Mouse (Mus musculus): ENCODE results near the gene Vps18. TPM values are rescaled to one million over a fixed set of nuclear protein-coding genes. Genes with fewer than 3 reads are reported as not detected.
A peak's percentile ranks its signal among the peaks of the same experiment; 100 is the strongest.

The Vps18 gene
- polyA plus RNA-seq, 1 experiment from 2014 or later = 20.9 TPM

GRCm38 (mm10) chr2:119262978-119263377 is 25.6 kb upstream of the Vps18 start:
- no peak overlapping the region for H3K27ac ChIP-seq
- WGBS = 19% methylated on average over 8 of the region's 8 CpGs
- H3K27me3 ChIP-seq (replicated peaks) = no peaks in the 10 kb centered on the region
- H3K9ac ChIP-seq = 0 out of 2 replicates have a peak overlapping the region, but pooled peaks have one; percentile 1
- no peaks in the 10 kb centered on the region for H3K36me3 ChIP-seq
- peak; percentile 83 for ATAC-seq
- peak overlapping the region; percentile 31; the same call in 1 of the 2 replicates for H3K4me2 ChIP-seq (replicated peaks)
- H3K4me1 ChIP-seq (replicated peaks) = peaks cover 4% of the 10 kb centered on the region; the same call in 1 of the 2 replicates
- no peak overlapping the region for H3K4me3 ChIP-seq (replicated peaks)
- H3K9me3 ChIP-seq = no peaks in the 10 kb centered on the region

DNA sequence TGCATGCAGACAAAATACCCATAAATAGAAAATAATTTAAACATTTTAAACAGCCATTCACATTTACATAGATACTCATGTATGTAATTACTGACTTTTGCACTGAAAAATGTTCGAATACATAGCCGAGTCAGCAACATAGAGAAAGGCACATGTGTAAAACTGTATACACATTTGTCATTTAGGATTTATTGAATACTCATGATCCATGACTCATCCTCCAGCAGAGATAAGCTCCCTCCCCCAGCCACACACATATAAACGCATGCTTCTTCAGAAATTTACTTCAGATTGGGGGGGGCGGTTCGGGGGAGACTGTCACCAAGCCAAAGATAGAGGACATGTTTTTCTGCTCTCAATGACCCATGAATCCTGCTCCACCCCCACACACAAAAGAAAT is 24.7 kb upstream of the Vps18 start:
- no peak for ATAC-seq
- H3K9me3 ChIP-seq = no peaks in the 10 kb centered on the region
- no peak overlapping the region for H3K4me3 ChIP-seq (replicated peaks)
- no peak overlapping the region for H3K27ac ChIP-seq
- H3K4me2 ChIP-seq (replicated peaks) = no peak overlapping the region
- peaks cover 4% of the 10 kb centered on the region; the same call in 1 of the 2 replicates for H3K4me1 ChIP-seq (replicated peaks)
- no peaks in the 10 kb centered on the region for H3K36me3 ChIP-seq
- 62% methylated on average over 5 of the region's 5 CpGs for WGBS
- H3K27me3 ChIP-seq (replicated peaks) = no peaks in the 10 kb centered on the region
- no peak overlapping the region for H3K9ac ChIP-seq

GRCm38 (mm10) chr2:119270286-119270642 is 18.3 kb upstream of the Vps18 start:
- WGBS = 49% methylated on average over 9 of the region's 9 CpGs
- no peak overlapping the region for H3K9ac ChIP-seq

DNA sequence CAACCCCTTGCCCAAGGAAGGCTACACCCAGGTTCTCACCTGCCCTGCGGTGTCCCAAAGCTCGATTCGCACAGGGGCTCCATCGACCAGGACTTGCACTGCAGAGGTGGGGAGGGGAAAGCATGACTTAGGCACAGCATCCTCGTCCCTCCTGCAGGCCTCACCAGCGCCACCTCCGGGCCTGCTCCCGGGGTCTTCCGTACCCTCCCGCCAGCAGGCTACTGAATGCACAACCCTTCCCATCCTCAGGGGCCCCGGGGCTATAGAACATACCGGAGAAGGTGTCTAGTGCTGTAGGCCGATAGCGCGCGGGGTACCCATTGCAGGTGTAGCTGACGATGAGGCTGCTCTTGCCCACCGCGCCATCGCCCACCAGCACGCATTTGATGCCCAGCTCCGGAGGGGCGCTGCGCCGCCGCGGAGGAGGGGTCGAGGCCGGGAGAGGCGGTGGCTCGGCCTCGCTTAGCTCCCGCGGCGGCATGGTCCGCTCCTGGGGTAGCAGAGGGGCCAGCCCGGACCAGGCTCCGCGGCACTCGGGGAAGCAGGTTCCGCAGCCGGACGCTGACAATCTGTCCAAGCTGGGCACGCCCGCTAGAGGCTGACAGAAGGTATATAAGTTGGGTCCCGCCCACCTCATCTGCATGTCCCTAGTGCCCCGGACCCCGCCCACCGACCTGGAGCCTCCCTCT is 17.8 kb upstream of the Vps18 start, which contains the start of gene Rhov:
TSS of gene Rhov (minus strand) at position 630 of the 689 bp plus-strand sequence.
- peak within 1 kb of the TSS; percentile 62 for H3K9ac ChIP-seq
- H3K4me1 ChIP-seq (replicated peaks) = peaks cover 11% of the 10 kb centered on the region; the same call in 1 of the 2 replicates
- ATAC-seq = peak; percentile 90
- H3K27ac ChIP-seq = no peak within 1 kb of the TSS
- WGBS = 1% methylated on average over 49 of the region's 49 CpGs
- H3K36me3 ChIP-seq = no peaks in the 10 kb centered on the region
- peak within 1 kb of the TSS; percentile 100 for H3K4me2 ChIP-seq (replicated peaks)
- no peaks in the 10 kb centered on the region for H3K9me3 ChIP-seq
- H3K4me3 ChIP-seq (replicated peaks) = peak within 1 kb of the TSS; percentile 62
- H3K27me3 ChIP-seq (replicated peaks) = 0 out of 2 replicates have a peak, but pooled peaks cover 3% of the 10 kb centered on the region

More at GRCm38 (mm10) chr2:119270286-119270642, 18.3 kb upstream of the Vps18 start:
- 0 out of 2 replicates have a peak, but pooled peaks have one; percentile 16 for ATAC-seq
- Histone ChIP-seq H3K9me3 (no peaks in the 10 kb centered on the region), H3K27me3 (replicated peaks) (0 out of 2 replicates have a peak, but pooled peaks cover 3% of the 10 kb centered on the region), H3K27ac (no peak overlapping the region), H3K4me3 (replicated peaks) (peak overlapping the region; percentile 62), H3K4me2 (replicated peaks) (peak overlapping the region; percentile 100), H3K4me1 (replicated peaks) (peaks cover 11% of the 10 kb centered on the region; the same call in 1 of the 2 replicates), H3K36me3 (no peaks in the 10 kb centered on the region)

DNA sequence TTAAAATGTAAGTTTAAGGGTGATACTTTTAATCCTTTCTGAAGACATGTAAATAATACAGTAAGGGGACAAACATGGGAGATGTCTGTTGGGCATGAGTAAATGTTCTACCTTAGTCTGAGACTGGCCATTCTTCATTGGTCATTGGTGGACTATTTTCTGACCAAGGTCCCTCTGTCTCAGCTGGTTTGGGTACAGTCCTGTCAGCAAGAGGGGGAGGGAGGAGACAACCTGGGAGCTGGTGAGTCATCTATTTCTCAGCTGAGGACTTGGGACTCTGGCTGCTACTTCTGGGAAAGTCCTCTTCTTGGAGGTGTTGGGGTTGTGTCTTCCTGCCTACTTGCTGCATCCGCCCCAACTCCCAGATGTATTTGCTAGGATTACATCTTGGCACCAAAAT is 14.4 kb upstream of the Vps18 start:
- H3K27me3 ChIP-seq (replicated peaks) = 0 out of 2 replicates have a peak, but pooled peaks cover 2% of the 10 kb centered on the region
- H3K27ac ChIP-seq = no peak overlapping the region
- WGBS = 88% methylated on average over 1 of the region's 1 CpGs
- no peaks in the 10 kb centered on the region for H3K36me3 ChIP-seq
- peaks cover 11% of the 10 kb centered on the region; the same call in 1 of the 2 replicates for H3K4me1 ChIP-seq (replicated peaks)
- H3K4me3 ChIP-seq (replicated peaks) = no peak overlapping the region
- no peaks in the 10 kb centered on the region for H3K9me3 ChIP-seq
- no peak for ATAC-seq
- no peak overlapping the region for H3K4me2 ChIP-seq (replicated peaks)
- H3K9ac ChIP-seq = no peak overlapping the region

- H3K4me3 ChIP-seq (replicated peaks) = no peak overlapping the region
- no peaks in the 10 kb centered on the region for H3K9me3 ChIP-seq
- no peak for ATAC-seq
- no peaks in the 10 kb centered on the region for H3K27me3 ChIP-seq (replicated peaks)
- H3K4me2 ChIP-seq (replicated peaks) = no peak overlapping the region
- H3K27ac ChIP-seq = no peak overlapping the region
- H3K4me1 ChIP-seq (replicated peaks) = no peaks in the 10 kb centered on the region
- 85% methylated on average over 7 of the region's 7 CpGs for WGBS
- no peaks in the 10 kb centered on the region for H3K36me3 ChIP-seq
- no peak overlapping the region for H3K9ac ChIP-seq
These were observed 11.6 kb upstream of the Vps18 start for GRCm38 (mm10) chr2:119276926-119277325.

GRCm38 (mm10) chr2:119277810-119278209 is 10.7 kb upstream of the Vps18 start:
- H3K27me3 ChIP-seq (replicated peaks) = no peaks in the 10 kb centered on the region
- no peaks in the 10 kb centered on the region for H3K36me3 ChIP-seq
- no peak overlapping the region for H3K4me3 ChIP-seq (replicated peaks)
- no peak overlapping the region for H3K4me2 ChIP-seq (replicated peaks)
- WGBS = 88% methylated on average over 23 of the region's 23 CpGs
- H3K27ac ChIP-seq = no peak overlapping the region
- H3K9me3 ChIP-seq = no peaks in the 10 kb centered on the region
- H3K9ac ChIP-seq = no peak overlapping the region
- no peaks in the 10 kb centered on the region for H3K4me1 ChIP-seq (replicated peaks)
- no peak for ATAC-seq

DNA sequence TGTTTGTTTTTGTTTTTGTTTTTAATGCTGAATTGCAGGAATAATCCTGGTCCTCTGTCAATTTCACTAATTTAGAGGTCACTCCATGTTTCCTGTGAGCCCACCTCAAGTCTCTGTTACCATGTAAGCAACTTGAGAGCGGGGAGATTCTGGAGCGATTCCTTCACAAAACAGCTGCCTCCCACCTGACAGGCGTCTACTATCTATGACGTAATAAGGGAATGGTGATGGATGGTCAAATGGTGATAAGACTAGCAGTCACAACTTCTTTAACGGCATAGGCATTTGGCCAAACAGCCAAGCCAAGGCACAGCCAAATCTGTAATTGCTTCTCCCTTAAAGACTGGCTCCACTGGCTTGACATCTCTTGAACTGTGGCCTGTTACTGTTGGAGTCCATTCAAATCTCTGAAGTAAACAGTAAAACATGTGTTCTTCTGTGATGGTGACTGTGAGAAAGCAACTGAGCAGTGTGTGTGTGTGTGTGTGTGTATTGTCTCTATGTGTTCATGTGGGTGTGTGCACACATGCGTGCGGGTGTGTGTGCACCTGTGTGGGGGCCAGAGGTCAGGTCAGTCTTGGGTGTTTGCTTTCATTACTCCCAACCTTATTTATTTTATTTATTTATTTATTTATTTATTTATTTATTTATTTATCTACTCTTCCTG is 6.5 kb upstream of the Vps18 start:
- WGBS = 69% methylated on average over 7 of the region's 7 CpGs
- no peak overlapping the region for H3K27ac ChIP-seq
- H3K9ac ChIP-seq = no peak overlapping the region
- ATAC-seq = no peak
- no peaks in the 10 kb centered on the region for H3K36me3 ChIP-seq
- no peak overlapping the region for H3K4me2 ChIP-seq (replicated peaks)
- no peaks in the 10 kb centered on the region for H3K9me3 ChIP-seq
- no peak overlapping the region for H3K4me3 ChIP-seq (replicated peaks)
- no peaks in the 10 kb centered on the region for H3K4me1 ChIP-seq (replicated peaks)
- no peaks in the 10 kb centered on the region for H3K27me3 ChIP-seq (replicated peaks)

- ATAC-seq = no peak
- no peak overlapping the region for H3K4me3 ChIP-seq (replicated peaks)
- H3K9me3 ChIP-seq = no peaks in the 10 kb centered on the region
- no peaks in the 10 kb centered on the region for H3K27me3 ChIP-seq (replicated peaks)
- WGBS = 89% methylated on average over 5 of the region's 5 CpGs
- H3K9ac ChIP-seq = no peak overlapping the region
- peaks cover 14% of the 10 kb centered on the region for H3K4me1 ChIP-seq (replicated peaks)
- H3K27ac ChIP-seq = no peak overlapping the region
- H3K4me2 ChIP-seq (replicated peaks) = no peak overlapping the region
- H3K36me3 ChIP-seq = peaks cover 11% of the 10 kb centered on the region
These were observed 1.2 kb upstream of the Vps18 start for GRCm38 (mm10) chr2:119287372-119287771.

DNA sequence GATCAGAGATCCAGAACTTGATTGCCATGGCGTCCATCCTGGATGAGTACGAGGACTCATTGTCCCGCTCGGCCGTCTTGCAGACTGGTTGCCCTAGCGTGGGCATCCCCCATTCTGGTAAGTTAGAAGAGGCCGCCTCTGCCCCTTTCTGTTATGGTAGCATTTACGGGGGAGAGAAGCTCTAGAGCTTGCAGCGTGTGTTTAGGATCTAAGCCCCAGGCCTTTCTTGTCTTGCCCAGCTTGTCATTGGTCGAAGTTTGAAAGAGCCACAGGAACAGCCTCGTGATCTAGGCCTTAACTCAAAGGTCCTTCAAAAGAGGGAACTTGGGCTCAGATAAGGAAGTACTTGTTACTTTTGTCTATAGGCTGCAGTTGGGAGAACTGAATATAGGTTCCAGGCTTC is 475 bp downstream of the Vps18 start:
- no peaks in the 10 kb centered on the region for H3K27me3 ChIP-seq (replicated peaks)
- 1% methylated on average over 11 of the region's 11 CpGs for WGBS
- ATAC-seq = peak; percentile 36
- H3K9me3 ChIP-seq = no peaks in the 10 kb centered on the region
- H3K4me1 ChIP-seq (replicated peaks) = peaks cover 14% of the 10 kb centered on the region
- H3K27ac ChIP-seq = peak overlapping the region; percentile 25; the same call in 1 of the 2 replicates
- H3K9ac ChIP-seq = peak overlapping the region; percentile 66
- H3K36me3 ChIP-seq = peaks cover 24% of the 10 kb centered on the region
- peak overlapping the region; percentile 74 for H3K4me2 ChIP-seq (replicated peaks)
- peak overlapping the region; percentile 55 for H3K4me3 ChIP-seq (replicated peaks)

- Histone ChIP-seq H3K4me2 (replicated peaks) (no peak overlapping the region), H3K27me3 (replicated peaks) (no peaks in the 10 kb centered on the region), H3K4me1 (replicated peaks) (peaks cover 17% of the 10 kb centered on the region), H3K9ac (no peak overlapping the region), H3K36me3 (peaks cover 36% of the 10 kb centered on the region), H3K4me3 (replicated peaks) (no peak overlapping the region), H3K9me3 (no peaks in the 10 kb centered on the region), H3K27ac (no peak overlapping the region)
- 92% methylated on average over 5 of the region's 5 CpGs for WGBS
- ATAC-seq = no peak
These were observed 3.7 kb downstream of the Vps18 start for GRCm38 (mm10) chr2:119292281-119292680.

GRCm38 (mm10) chr2:119292852-119293251 is 4.3 kb downstream of the Vps18 start:
- no peak overlapping the region for H3K4me2 ChIP-seq (replicated peaks)

More at GRCm38 (mm10) chr2:119292852-119293251, 4.3 kb downstream of the Vps18 start:
- no peak overlapping the region for H3K4me3 ChIP-seq (replicated peaks)
- H3K4me1 ChIP-seq (replicated peaks) = peaks cover 16% of the 10 kb centered on the region
- no peak overlapping the region for H3K9ac ChIP-seq
- no peak overlapping the region for H3K27ac ChIP-seq
- ATAC-seq = no peak
- H3K36me3 ChIP-seq = peaks cover 40% of the 10 kb centered on the region
- H3K9me3 ChIP-seq = no peaks in the 10 kb centered on the region
- 92% methylated on average over 17 of the region's 17 CpGs for WGBS
- no peaks in the 10 kb centered on the region for H3K27me3 ChIP-seq (replicated peaks)
